Mouse (Mus musculus) cerebellum, adult 2 months (tissue): Measurements from ENCODE around the gene Fam193a. TPM values are rescaled to one million over a fixed set of nuclear protein-coding genes. Genes with fewer than 3 reads are reported as not detected.

Experiments used
- DNase-seq, 2 experiments: peaks; one replicate each; pipeline ENCODE4 v3.0.0; 2021
- H3K27ac ChIP-seq: fragments of 200-500 bp; 2 replicates; pipeline ENCODE4 v1.5.1; 2012; ENCODE audit warnings: low read length, control low read depth, inconsistent platforms; ENCODE audit not compliant: insufficient read depth
- H3K27me3 ChIP-seq: fragments of 200-500 bp; 2 replicates; pipeline ENCODE4 v1.6.1; 2012; ENCODE audit warnings: inconsistent platforms, mild to moderate bottlenecking, low read length, moderate library complexity; ENCODE audit not compliant: control insufficient read depth, insufficient read depth
- H3K4me1 ChIP-seq: fragments of 200-500 bp; 2 replicates; pipeline ENCODE4 v1.6.1; 2011; ENCODE audit warnings: low read length; ENCODE audit not compliant: control insufficient read depth, insufficient read depth
- H3K4me3 ChIP-seq: fragments of 200-500 bp; replicated peaks from 2 replicates; pipeline ENCODE3; 2011; ENCODE audit warnings: mild to moderate bottlenecking, low read depth, low read length, control low read depth; ENCODE audit not compliant: insufficient read depth
- CTCF ChIP-seq: fragments of 200-500 bp; IDR thresholded peaks from 2 replicates; pipeline ENCODE4 v1.5.1; 2011; ENCODE audit warnings: low read depth, mild to moderate bottlenecking, control low read depth, low read length, moderate library complexity, borderline replicate concordance; ENCODE audit not compliant: insufficient read depth
- POLR2A ChIP-seq: fragments of 200-500 bp; IDR thresholded peaks from 2 replicates; pipeline ENCODE4 v1.6.1; 2011; ENCODE audit warnings: low read length, control low read depth, borderline replicate concordance; ENCODE audit not compliant: insufficient read depth
- WGBS: fragments of 180-500 bp; shearing (Covaris S2); methylation state at CpG from one replicate; pipeline ENCODE4 v1.1.7; 2018; 5-methylcytosine and 5-hydroxymethylcytosine counted together
- polyA plus RNA-seq: library from polyadenylated mRNA; depleted of rRNA; stranded (reverse); fragments of >200 nt; gene quantifications from 2 replicates; pipeline ENCODE4 v1.2.3, GENCODE M21; 2012; rRNA removed

The Fam193a gene
- 45.5 and 52.2 TPM in 2 replicates for polyA plus RNA-seq

- DNase-seq = peak; percentile 97 to 98
- peak; percentile 64; the same call in 1 of the 2 replicates for TF ChIP-seq POLR2A
- TF ChIP-seq CTCF = no peak
- H3K4me3 ChIP-seq = peak within 1 kb of the TSS; percentile 67
- H3K4me1 ChIP-seq = no peaks in the 10 kb centered on the region; the same call in 1 of the 2 replicates
- peak within 1 kb of the TSS; percentile 68 for H3K27ac ChIP-seq
- WGBS = under 1% methylated on average over 59 of the region's 64 CpGs
- no peaks in the 10 kb centered on the region for H3K27me3 ChIP-seq
Observed at GRCm38 (mm10) chr5:34369341-34370021, at the start of gene Fam193a. TSS of gene Fam193a (plus strand) at chr5:34369933.

DNA sequence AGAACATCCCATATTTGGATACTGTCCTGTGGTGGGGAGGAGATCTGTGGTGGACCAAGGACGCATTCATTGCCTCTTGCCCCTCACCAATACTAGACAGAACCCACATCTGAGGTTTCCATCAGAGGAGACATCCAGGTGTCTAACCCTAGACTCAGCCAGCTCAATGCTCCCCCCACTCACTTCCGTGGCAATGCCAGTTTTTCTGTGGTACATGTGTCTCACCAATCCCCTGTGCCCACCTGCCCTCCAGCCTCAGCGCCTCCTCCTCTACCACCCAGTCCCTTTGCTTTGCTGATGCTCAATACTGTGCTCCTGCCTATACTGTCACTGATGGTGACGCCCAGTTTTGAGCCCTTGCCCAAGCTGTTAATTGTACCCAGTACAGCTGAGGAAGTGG is 48.5 kb upstream of the Fam193a start:
- no peak for DNase-seq
- no peak overlapping the region for H3K27ac ChIP-seq
- H3K27me3 ChIP-seq = no peaks in the 10 kb centered on the region
- WGBS = 87% methylated on average over 4 of the region's 4 CpGs
- H3K4me1 ChIP-seq = no peaks in the 10 kb centered on the region
- TF ChIP-seq POLR2A (no peak), CTCF (no peak)
- no peak overlapping the region for H3K4me3 ChIP-seq

- TF ChIP-seq CTCF (no peak), POLR2A (no peak)
- DNase-seq = no peak
- Histone ChIP-seq H3K4me1 (no peaks in the 10 kb centered on the region), H3K4me3 (no peak overlapping the region), H3K27ac (no peak overlapping the region), H3K27me3 (no peaks in the 10 kb centered on the region)
Observed at GRCm38 (mm10) chr5:34325286-34325685, 44.4 kb upstream of the Fam193a start.

DNA sequence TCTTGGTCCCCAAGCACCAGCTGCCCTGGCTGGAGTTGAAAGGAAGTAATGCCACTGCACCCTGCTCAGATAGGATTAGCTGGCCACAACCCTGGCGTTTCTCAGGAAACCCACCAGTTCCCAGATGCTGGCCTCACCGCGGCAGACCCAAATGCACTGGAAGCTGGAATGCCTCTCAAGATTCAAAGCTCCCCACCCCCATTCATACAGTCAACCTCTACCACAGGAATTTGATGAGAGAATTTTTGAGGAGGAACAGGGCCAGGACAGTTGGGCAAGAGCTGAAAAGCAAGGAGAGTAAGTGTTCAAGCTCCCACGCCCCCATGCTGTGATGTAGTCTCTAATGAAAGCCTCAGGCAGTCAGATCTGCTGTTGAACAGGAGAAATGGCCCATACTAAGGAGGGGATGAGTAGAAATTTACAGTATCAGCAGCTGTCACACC is 43.5 kb upstream of the Fam193a start:
- 55% methylated on average over 4 of the region's 4 CpGs for WGBS
- TF ChIP-seq POLR2A (no peak), CTCF (no peak)
- no peak for DNase-seq

GRCm38 (mm10) chr5:34326875-34327576 is 42.7 kb upstream of the Fam193a start:
- Histone ChIP-seq H3K4me1 (no peaks in the 10 kb centered on the region), H3K27me3 (no peaks in the 10 kb centered on the region), H3K4me3 (peak overlapping the region; percentile 45), H3K27ac (no peak overlapping the region)
- no peak for TF ChIP-seq CTCF
- TF ChIP-seq POLR2A = 0 out of 2 replicates have a peak, but pooled peaks have one; percentile 12
- peak; percentile 50 to 55 for DNase-seq
- 13% methylated on average over 31 of the region's 31 CpGs for WGBS

More for the DNA sequence above, 43.5 kb upstream of the Fam193a start:
- Histone ChIP-seq H3K4me3 (no peak overlapping the region), H3K27ac (no peak overlapping the region), H3K27me3 (no peaks in the 10 kb centered on the region), H3K4me1 (no peaks in the 10 kb centered on the region)

- no peaks in the 10 kb centered on the region for H3K4me1 ChIP-seq
- TF ChIP-seq CTCF (no peak), POLR2A (no peak)
- H3K27me3 ChIP-seq = no peaks in the 10 kb centered on the region
- DNase-seq = no peak
- no peak overlapping the region for H3K4me3 ChIP-seq
- 75% methylated on average over 2 of the region's 2 CpGs for WGBS
- H3K27ac ChIP-seq = no peak overlapping the region
Observed at GRCm38 (mm10) chr5:34330136-34330535, 39.6 kb upstream of the Fam193a start.

- TF ChIP-seq CTCF = no peak
- no peak for TF ChIP-seq POLR2A
- WGBS = 76% methylated on average over 1 of the region's 1 CpGs
- no peak for DNase-seq
- Histone ChIP-seq H3K4me1 (no peaks in the 10 kb centered on the region), H3K27me3 (no peaks in the 10 kb centered on the region), H3K27ac (no peak overlapping the region), H3K4me3 (no peak overlapping the region)
Observed at GRCm38 (mm10) chr5:34334081-34334480, 35.7 kb upstream of the Fam193a start.
